Mouse (Mus musculus) limb, embryonic 14.5 days (tissue): ENCODE results near the gene Dgkh. TPM values are rescaled to one million over a fixed set of nuclear protein-coding genes. Genes with fewer than 3 reads are reported as not detected.
A peak's percentile ranks its signal among the peaks of the same experiment; 100 is the strongest.
"Not testable (repeated sequence)": the region's sequence is repeated elsewhere in the genome, so short reads cannot be mapped to it uniquely, and the experiment has no call there.

Experiments
- ATAC-seq: fragments of 200-750 bp; cut with Nextera tagmentation; 2 replicates; pipeline ENCODE4 v1.8.0; 2017; ENCODE audit warnings: low read depth, moderate number of reproducible peaks, moderate TSS enrichment; ENCODE audit not compliant: low FRiP score
- DNase-seq: peaks from one replicate; pipeline ENCODE4 v3.0.0-alpha.2; 2015; ENCODE audit warnings: low spot score
- H3K27ac ChIP-seq: fragments of 300-500 bp; sonication (generic); replicated peaks from 2 replicates; pipeline ENCODE4 v1.5.1; 2014; ENCODE audit warnings: low read depth, mild to moderate bottlenecking, low read length, moderate library complexity, mixed read lengths
- H3K27me3 ChIP-seq: fragments of 300-500 bp; sonication (generic); 2 replicates; pipeline ENCODE4 v1.6.1; 2014; ENCODE audit warnings: low read length, mixed read lengths; ENCODE audit not compliant: control insufficient read depth, insufficient read depth
- H3K36me3 ChIP-seq: fragments of 300-500 bp; sonication (generic); 2 replicates; pipeline ENCODE4 v1.6.1; 2014; ENCODE audit warnings: mild to moderate bottlenecking, low read length, moderate library complexity, mixed read lengths; ENCODE audit not compliant: control insufficient read depth, insufficient read depth
- H3K4me1 ChIP-seq: fragments of 300-500 bp; sonication (generic); 2 replicates; pipeline ENCODE4 v1.6.1; 2014; ENCODE audit warnings: antibody characterized with exemption, low read length, mixed read lengths; ENCODE audit not compliant: control insufficient read depth, insufficient read depth
- H3K4me2 ChIP-seq: fragments of 300-500 bp; sonication (generic); replicated peaks from 2 replicates; pipeline ENCODE4 v1.6.1; 2014; ENCODE audit warnings: low read depth, mild to moderate bottlenecking, low read length, moderate library complexity; ENCODE audit not compliant: severe bottlenecking
- H3K4me3 ChIP-seq: fragments of 300-500 bp; sonication (generic); replicated peaks from 2 replicates; pipeline ENCODE4 v1.5.1; 2014; ENCODE audit warnings: low read length
- H3K9ac ChIP-seq: fragments of 300-500 bp; sonication (generic); 2 replicates; pipeline ENCODE4 v1.6.1; 2014; ENCODE audit warnings: mild to moderate bottlenecking, low read depth, low read length, moderate library complexity; ENCODE audit not compliant: severe bottlenecking
- H3K9me3 ChIP-seq: fragments of 300-500 bp; sonication (generic); 2 replicates; pipeline ENCODE4 v1.6.1; 2016; ENCODE audit warnings: low read length; ENCODE audit not compliant: control insufficient read depth
- POLR2A ChIP-seq: fragments of 200-500 bp; IDR thresholded peaks from 2 replicates; pipeline ENCODE4 v1.8.0; 2012; ENCODE audit warnings: inconsistent platforms, mild to moderate bottlenecking, moderate library complexity, borderline replicate concordance; ENCODE audit not compliant: insufficient read depth, insufficient read length; ENCODE audit errors: extremely low read depth
- WGBS: fragments of 180-500 bp; shearing (Covaris S2); extraction: QIAGEN DNeasy Blood & Tissue Kit; methylation state at CpG from one replicate; pipeline ENCODE4 v1.1.7; 2014; 5-methylcytosine and 5-hydroxymethylcytosine counted together
- polyA plus RNA-seq, 2 experiments: library from polyadenylated mRNA; depleted of rRNA in 1 of 2; stranded (reverse) in 1 of 2; unstranded in 1 of 2; fragments of >200 nt; fragmentation: Nextera tagmentation in 1 of 2; extraction: Ambion mirVana in 1 of 2; gene quantifications; 2 replicates each; pipeline versions ENCODE4 v1.2.1 to v1.2.3; 2012 to 2014

Gene Dgkh
- polyA plus RNA-seq, 2 experiments = 2.1 to 2.2 TPM

DNA sequence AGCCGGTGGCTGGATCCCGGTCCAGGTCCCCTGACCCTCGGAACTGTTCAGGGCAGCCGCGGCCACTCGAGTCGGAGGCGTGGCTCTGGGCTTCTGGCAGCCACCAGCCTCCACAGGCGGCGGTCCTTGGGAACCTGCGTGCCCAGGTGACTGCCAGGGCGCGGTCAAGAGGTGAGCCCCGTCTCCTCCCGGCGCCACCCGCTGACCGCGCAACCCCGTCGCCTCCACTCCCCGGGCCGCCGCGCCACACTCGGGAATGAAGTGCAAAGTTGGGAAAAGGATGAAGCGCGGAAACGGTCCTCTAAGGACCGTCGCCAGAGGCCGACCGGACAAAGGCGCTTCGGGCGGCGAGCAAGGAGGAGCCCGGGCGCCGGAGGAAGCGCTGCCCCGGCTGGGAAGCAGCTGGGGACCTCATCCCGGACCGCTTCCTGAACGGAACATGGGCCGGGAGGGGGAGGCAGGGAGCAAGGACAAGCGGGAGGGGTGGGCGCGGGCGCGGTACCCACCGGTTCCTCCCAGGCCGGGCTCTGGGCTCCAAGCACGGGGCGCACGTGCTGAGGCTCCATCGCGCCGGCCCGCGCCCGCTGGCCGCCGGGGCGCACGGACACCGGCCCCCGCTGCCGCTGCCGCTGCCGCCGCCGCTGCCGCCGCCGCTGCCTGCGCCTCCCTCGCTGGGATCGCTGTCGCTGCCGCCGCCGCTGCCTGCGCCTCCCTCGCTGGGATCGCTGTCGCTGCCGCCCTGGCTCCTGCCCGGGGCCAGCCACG lies 542 bp downstream of the Dgkh start:
- Histone ChIP-seq H3K36me3 (no peaks in the 10 kb centered on the region), H3K4me2 (peak overlapping the region; percentile 99), H3K9ac (peak overlapping the region; percentile 81), H3K27me3 (peaks cover 14% of the 10 kb centered on the region), H3K27ac (0 out of 2 replicates have a peak overlapping the region, but pooled peaks have one; percentile 26), H3K9me3 (no peaks in the 10 kb centered on the region), H3K4me3 (peak overlapping the region; percentile 70), H3K4me1 (peaks cover 3% of the 10 kb centered on the region; the same call in 1 of the 2 replicates)
- TF ChIP-seq POLR2A = no peak
- peak; percentile 25; the same call in 1 of the 2 replicates for ATAC-seq
- DNase-seq = no peak
- under 1% methylated on average over 38 of the region's 90 CpGs for WGBS

- peak overlapping the region; percentile 70 for H3K4me3 ChIP-seq
- WGBS = 6% methylated on average over 12 of the region's 12 CpGs
- peaks cover 3% of the 10 kb centered on the region; the same call in 1 of the 2 replicates for H3K4me1 ChIP-seq
- H3K36me3 ChIP-seq = no peaks in the 10 kb centered on the region
- H3K27ac ChIP-seq = no peak overlapping the region
- H3K27me3 ChIP-seq = peaks cover 14% of the 10 kb centered on the region
- H3K4me2 ChIP-seq = peak overlapping the region; percentile 99
- TF ChIP-seq POLR2A = no peak
- ATAC-seq = no peak
- DNase-seq = no peak
- no peaks in the 10 kb centered on the region for H3K9me3 ChIP-seq
- H3K9ac ChIP-seq = peak overlapping the region; percentile 81
These were observed 1.3 kb downstream of the Dgkh start for GRCm38 (mm10) chr14:78731240-78731639.

- Histone ChIP-seq H3K4me1 (peaks cover 8% of the 10 kb centered on the region; the same call in 1 of the 2 replicates), H3K27ac (no peak overlapping the region), H3K36me3 (no peaks in the 10 kb centered on the region), H3K4me3 (peak overlapping the region; percentile 64), H3K4me2 (peak overlapping the region; percentile 92), H3K9me3 (no peaks in the 10 kb centered on the region), H3K9ac (peak overlapping the region; percentile 68; the same call in 1 of the 2 replicates), H3K27me3 (peaks cover 5% of the 10 kb centered on the region; the same call in 1 of the 2 replicates)
- ATAC-seq = no peak
- DNase-seq = no peak
- no peak for TF ChIP-seq POLR2A
- WGBS = 24% methylated on average over 13 of the region's 13 CpGs
These were observed 6.6 kb downstream of the Dgkh start for GRCm38 (mm10) chr14:78725976-78726375.

DNA sequence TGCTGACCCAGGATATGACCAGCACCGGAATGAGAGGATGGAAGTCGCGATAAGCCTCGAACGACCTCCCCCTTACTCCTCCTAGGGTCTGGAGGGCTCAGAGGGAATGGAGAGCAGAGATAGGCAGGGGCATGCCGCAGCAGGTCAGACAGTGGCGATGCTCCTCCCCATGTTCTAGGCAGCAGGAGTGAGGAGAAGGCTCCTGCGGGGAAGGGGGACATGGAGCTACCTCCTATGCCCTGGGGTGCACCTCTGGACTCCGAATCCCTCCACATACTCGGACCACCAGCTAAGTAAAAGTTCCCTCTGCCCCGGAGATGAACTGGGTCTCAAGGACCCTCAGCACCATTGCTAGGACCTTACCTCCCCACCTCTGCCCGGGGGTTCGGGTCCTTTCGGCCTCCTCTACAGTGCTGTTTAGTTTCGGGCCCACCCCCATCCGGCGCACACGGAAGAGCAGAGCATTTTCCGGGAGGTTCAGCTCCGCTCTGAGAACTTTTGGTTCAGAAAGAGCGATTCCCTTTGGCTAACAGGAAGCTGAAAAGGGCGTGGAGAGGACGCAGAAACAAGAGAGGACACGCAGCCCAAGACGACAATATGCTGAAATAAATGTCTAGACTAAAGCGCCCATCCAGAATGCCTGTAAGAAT lies 7.1 kb downstream of the Dgkh start:
- peak; percentile 26; the same call in 1 of the 2 replicates for ATAC-seq
- Histone ChIP-seq H3K27ac (no peak overlapping the region), H3K27me3 (peaks cover 3% of the 10 kb centered on the region; the same call in 1 of the 2 replicates), H3K9ac (peak overlapping the region; percentile 68), H3K36me3 (no peaks in the 10 kb centered on the region), H3K4me2 (peak overlapping the region; percentile 92), H3K9me3 (no peaks in the 10 kb centered on the region), H3K4me3 (peak overlapping the region; percentile 64), H3K4me1 (peaks cover 8% of the 10 kb centered on the region; the same call in 1 of the 2 replicates)
- DNase-seq = no peak
- no peak for TF ChIP-seq POLR2A
- WGBS = 3% methylated on average over 26 of the region's 26 CpGs

DNA sequence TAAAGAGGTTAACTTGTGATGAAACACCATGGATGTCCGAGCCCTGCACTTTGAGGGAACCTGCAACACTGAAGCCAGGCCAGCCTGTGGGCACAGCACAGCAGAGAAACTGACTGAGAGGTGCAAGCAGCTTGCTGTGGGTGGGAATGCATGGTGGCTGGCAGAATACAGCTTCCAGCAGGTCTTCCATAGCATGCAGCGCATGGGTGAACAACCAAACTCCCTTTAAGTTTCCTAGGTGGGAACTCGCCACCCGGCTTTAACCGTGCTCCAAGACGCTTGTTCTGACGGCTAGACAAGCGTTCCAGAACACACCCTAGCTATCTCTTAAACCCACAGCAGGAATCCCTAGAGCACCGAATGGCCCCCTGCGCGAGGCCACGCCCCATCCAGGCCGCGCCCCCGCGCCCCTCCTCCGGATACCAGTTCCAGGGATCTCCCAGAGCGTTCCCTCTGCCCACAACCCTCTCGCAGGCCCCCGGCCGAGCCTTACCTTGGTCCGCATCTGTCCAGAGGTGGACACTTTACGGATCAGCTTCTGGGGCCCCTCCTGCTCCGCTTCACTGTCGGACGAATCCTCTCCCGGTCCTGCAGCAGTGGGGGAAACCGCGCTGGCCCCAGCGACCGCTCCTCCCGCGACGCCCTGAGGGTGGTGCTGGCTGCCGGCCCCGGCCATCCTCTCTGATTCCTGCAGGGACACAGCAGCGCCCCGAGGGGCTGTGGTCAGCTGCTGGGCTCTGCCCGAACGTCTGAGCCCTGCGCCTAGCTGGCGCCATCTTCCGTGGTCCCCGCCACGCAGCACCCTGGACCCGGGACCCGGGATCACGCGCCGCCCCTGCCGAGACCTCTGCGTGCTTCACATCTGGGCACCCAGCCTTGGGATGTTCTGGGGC lies 7.9 kb downstream of the Dgkh start:
- no peak for TF ChIP-seq POLR2A
- peak overlapping the region; percentile 92 for H3K4me2 ChIP-seq
- DNase-seq (peak; percentile 36), ATAC-seq (peak; percentile 26; the same call in 1 of the 2 replicates)
- H3K9me3 ChIP-seq = no peaks in the 10 kb centered on the region
- peak overlapping the region; percentile 68 for H3K9ac ChIP-seq
- H3K4me3 ChIP-seq = peak overlapping the region; percentile 64
- WGBS = under 1% methylated on average over 51 of the region's 52 CpGs
- no peak overlapping the region for H3K27ac ChIP-seq
- H3K36me3 ChIP-seq = no peaks in the 10 kb centered on the region
- peaks cover 8% of the 10 kb centered on the region; the same call in 1 of the 2 replicates for H3K4me1 ChIP-seq
- no peaks in the 10 kb centered on the region for H3K27me3 ChIP-seq

- H3K27ac ChIP-seq, H3K4me3 ChIP-seq, DNase-seq, ATAC-seq, H3K9me3 ChIP-seq, H3K9ac ChIP-seq, H3K27me3 ChIP-seq, H3K4me2 ChIP-seq, H3K36me3 ChIP-seq, H3K4me1 ChIP-seq: not testable (repeated sequence)
- WGBS = 92% methylated on average over 4 of the region's 4 CpGs
These were observed 8.9 kb downstream of the Dgkh start for GRCm38 (mm10) chr14:78723655-78724054.
